Mouse (Mus musculus) bone marrow macrophage, adult 2 months (primary cell): ENCODE results near the gene Papln.

ENCODE experiments used
- CTCF ChIP-seq: IDR thresholded peaks from 2 replicates; pipeline ENCODE4 v1.5.1; 2012; ENCODE audit warnings: low read depth, mild to moderate bottlenecking, low read length, moderate library complexity
- POLR2A ChIP-seq: IDR thresholded peaks from 2 replicates; pipeline ENCODE4 v1.6.1; 2012; ENCODE audit warnings: mild to moderate bottlenecking, low read depth, low read length, borderline replicate concordance

DNA sequence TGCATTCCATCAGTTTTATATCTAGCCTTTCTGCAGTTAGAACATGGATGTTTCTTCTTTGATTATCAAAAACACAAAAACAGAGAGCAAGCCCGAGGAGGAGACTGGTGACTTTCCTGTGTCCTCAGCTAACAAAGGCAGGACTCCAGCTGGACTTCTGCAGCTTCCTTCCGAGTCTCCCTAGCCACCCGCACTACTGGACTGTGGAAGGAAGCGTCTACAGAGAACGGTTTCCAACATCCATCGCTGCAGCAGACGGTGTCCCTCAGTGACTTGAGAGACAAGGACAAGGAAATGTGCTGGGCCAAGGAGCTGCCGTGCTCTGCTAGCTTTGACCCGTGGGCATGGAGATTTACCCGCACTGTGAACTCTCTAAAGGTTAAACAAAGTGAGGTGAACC, 29.4 kb upstream of the Papln start:
- TF ChIP-seq POLR2A (no peak), CTCF (no peak)
